Mouse (Mus musculus) stomach, postnatal 0 days (tissue): ENCODE results near the gene Gm7694.

Source experiments
- CTCF ChIP-seq: IDR thresholded peaks from 2 replicates; pipeline ENCODE4 v1.5.1; 2016; ENCODE audit warnings: antibody characterized with exemption, low read depth, mild to moderate bottlenecking, moderate library complexity
- EP300 ChIP-seq: optimal IDR thresholded peaks from 2 replicates; pipeline ENCODE3; 2016; ENCODE audit warnings: antibody characterized with exemption

DNA sequence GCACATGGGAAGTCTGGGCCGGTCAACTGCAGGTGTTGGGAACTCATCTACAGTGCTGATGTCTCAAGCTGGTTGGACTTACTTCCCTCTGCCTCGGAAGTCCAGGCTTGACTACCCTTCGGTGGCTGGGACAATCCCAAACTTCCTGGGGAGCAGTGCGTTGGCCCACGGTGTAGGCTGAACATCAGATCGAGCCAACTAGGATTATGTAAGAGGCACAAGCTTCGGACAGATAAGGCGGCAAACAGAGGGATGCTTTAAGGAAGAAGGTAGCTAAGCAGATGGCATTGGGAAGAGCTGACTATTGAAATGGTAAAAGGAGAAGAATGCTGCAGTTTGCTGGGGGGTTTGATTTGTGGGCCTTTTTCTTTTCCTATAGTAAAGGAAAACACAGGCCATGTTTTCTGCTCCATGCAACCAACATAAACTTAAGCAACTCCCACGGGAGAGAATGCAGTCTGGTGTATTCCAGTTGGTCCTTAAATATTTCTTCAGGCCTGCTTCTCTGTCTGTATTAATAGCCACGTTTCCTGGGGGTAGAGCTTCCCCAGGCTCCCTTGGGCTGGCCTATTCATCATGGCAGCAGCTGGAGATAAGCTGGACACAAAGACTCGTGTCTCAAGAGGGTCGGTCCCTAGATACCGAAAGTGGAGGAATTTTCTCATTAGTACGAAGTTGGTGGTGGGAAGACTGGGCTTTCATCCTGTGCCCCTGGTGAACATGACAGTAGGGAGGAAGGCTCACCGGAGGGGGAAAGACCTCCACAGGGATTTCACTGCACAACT lies 11.2 kb downstream of the Gm7694 start:
- TF ChIP-seq CTCF: no peak
- TF ChIP-seq EP300: no peak
